Comparison of ENCODE assay signal across 11 mouse cellular contexts in genomic region chr11:116010948-116011347, GRCm38 (mm10). TPM values are rescaled to one million over a fixed set of nuclear protein-coding genes. Genes with fewer than 3 reads are reported as not detected.
DNase-seq lines count a peak whose midpoint lies in the region; ATAC-seq and TF ChIP-seq lines count a peak whose summit lies in the region.
"Had no signal": no experiment of that assay in that cellular context is flagged by ENCODE, and none has a peak within 500 bp of the region (broad histone marks: within the 10 kb centered on the region; RNA-seq: fewer than 3 reads in every experiment).

No protein-coding gene starts in this region.

- no peak for TF ChIP-seq CTCF in liver, postnatal 0 days (IDR thresholded peaks at IDR 0.05; ENCODE audit: low read depth)

- DNase-seq in heart, postnatal 10 days = no peak
- DNase-seq in liver, postnatal 0 days = no peak
- DNase-seq in testis, postnatal 14 days (ENCODE audit: low spot score) = no peak
- DNase-seq: adrenal gland, adult 2 months; lung, adult 18-20 months; spleen, adult 18-20 months had no signal

- peaks cover 26% of the 10 kb centered on the region for H3K4me1 ChIP-seq in heart, embryonic 13.5 days
- peaks cover 7% of the 10 kb centered on the region for H3K4me1 ChIP-seq in midbrain, embryonic 16.5 days (ENCODE audit: control insufficient read depth, insufficient read depth, low read length)
- peaks cover 25% of the 10 kb centered on the region for H3K4me1 ChIP-seq in midbrain, embryonic 13.5 days (replicated peaks)
- H3K4me1 ChIP-seq in intestine, embryonic 16.5 days (ENCODE audit: control insufficient read depth, insufficient read depth, low read length) = peaks cover 33% of the 10 kb centered on the region
- H3K4me1 ChIP-seq in liver, postnatal 0 days (ENCODE audit: insufficient read depth) = peaks cover 22% of the 10 kb centered on the region

- TF ChIP-seq EP300 in liver, postnatal 0 days (IDR thresholded peaks at IDR 0.05; ENCODE audit: low read depth) = no peak

- peak overlapping the region; percentile 93; the same call in 1 of the 2 replicates for H3K9ac ChIP-seq in heart, embryonic 13.5 days
- H3K9ac ChIP-seq in midbrain, embryonic 16.5 days (ENCODE audit: low read depth, low read length) = 0 out of 2 replicates have a peak overlapping the region, but pooled peaks have one; percentile 10
- H3K9ac ChIP-seq in midbrain, embryonic 13.5 days (replicated peaks) = no peak overlapping the region
- no peak overlapping the region for H3K9ac ChIP-seq in intestine, embryonic 16.5 days (ENCODE audit: low read depth, low read length)
- no peak overlapping the region for H3K9ac ChIP-seq in liver, postnatal 0 days (replicated peaks)

- ATAC-seq in heart, embryonic 13.5 days (ENCODE audit: extremely low read depth, insufficient number of reproducible peaks, low FRiP score, low TSS enrichment) = no peak
- no peak for ATAC-seq in midbrain, embryonic 16.5 days
- ATAC-seq in midbrain, embryonic 13.5 days = no peak
- ATAC-seq in intestine, embryonic 16.5 days = no peak
- ATAC-seq in liver, postnatal 0 days = no peak

- WGBS in heart, embryonic 13.5 days = 75% methylated on average over 5 of the region's 5 CpGs
- 89% methylated on average over 5 of the region's 5 CpGs for WGBS in midbrain, embryonic 16.5 days
- 80% methylated on average over 5 of the region's 5 CpGs for WGBS in midbrain, embryonic 13.5 days
- WGBS in intestine, embryonic 16.5 days = 77% methylated on average over 5 of the region's 5 CpGs
- WGBS in liver, postnatal 0 days (ENCODE audit: insufficient replicate concordance) = 81% methylated on average over 5 of the region's 5 CpGs

- H3K4me3 ChIP-seq in heart, embryonic 13.5 days = no peak overlapping the region
- H3K4me3 ChIP-seq in midbrain, embryonic 16.5 days (ENCODE audit: low read depth, low read length) = no peak overlapping the region
- H3K4me3 ChIP-seq in midbrain, embryonic 13.5 days (replicated peaks) = no peak overlapping the region
- H3K4me3 ChIP-seq in intestine, embryonic 16.5 days (ENCODE audit: low read length) = no peak overlapping the region
- H3K4me3 ChIP-seq in liver, postnatal 0 days (ENCODE audit: low read depth, low read length) = no peak overlapping the region
- H3K4me3 ChIP-seq: erythroblast, embryonic 14.5 days had no signal

- peak overlapping the region; percentile 86 for H3K4me2 ChIP-seq in heart, embryonic 13.5 days
- H3K4me2 ChIP-seq in midbrain, embryonic 16.5 days (ENCODE audit: low read length) = no peak overlapping the region
- H3K4me2 ChIP-seq in midbrain, embryonic 13.5 days (replicated peaks) = no peak overlapping the region
- H3K4me2 ChIP-seq in intestine, embryonic 16.5 days (ENCODE audit: low read depth, low read length) = peak overlapping the region; percentile 77; the same call in 1 of the 2 replicates
- peak overlapping the region; percentile 87; the same call in 1 of the 2 replicates for H3K4me2 ChIP-seq in liver, postnatal 0 days (ENCODE audit: low read depth, low read length)

- peaks cover 48% of the 10 kb centered on the region for H3K36me3 ChIP-seq in heart, embryonic 13.5 days
- H3K36me3 ChIP-seq in midbrain, embryonic 16.5 days (ENCODE audit: control insufficient read depth, insufficient read depth, low read length) = no peaks in the 10 kb centered on the region
- peaks cover 4% of the 10 kb centered on the region; the same call in 1 of the 2 replicates for H3K36me3 ChIP-seq in midbrain, embryonic 13.5 days
- H3K36me3 ChIP-seq in intestine, embryonic 16.5 days (ENCODE audit: control insufficient read depth, insufficient read depth, low read length) = peaks cover 12% of the 10 kb centered on the region; the same call in 1 of the 2 replicates
- H3K36me3 ChIP-seq in liver, postnatal 0 days (replicated peaks; ENCODE audit: insufficient read depth, low read length) = peaks cover 18% of the 10 kb centered on the region

- no peaks in the 10 kb centered on the region for H3K27me3 ChIP-seq in heart, embryonic 13.5 days (replicated peaks)
- H3K27me3 ChIP-seq in midbrain, embryonic 16.5 days (ENCODE audit: control insufficient read depth, insufficient read depth, low read depth, low read length) = no peaks in the 10 kb centered on the region
- no peaks in the 10 kb centered on the region for H3K27me3 ChIP-seq in midbrain, embryonic 13.5 days
- no peaks in the 10 kb centered on the region for H3K27me3 ChIP-seq in intestine, embryonic 16.5 days (replicated peaks; ENCODE audit: control insufficient read depth, insufficient read depth, low read length)
- H3K27me3 ChIP-seq in liver, postnatal 0 days (ENCODE audit: insufficient read depth, low read length) = no peaks in the 10 kb centered on the region

- intact Hi-C loops in heart, postnatal 10 days (cut with DNase I) = loop anchor here (5.0 kb wide), 1 partner anchor 121 kb away; the partner anchor contains the start of gene Trim65

- H3K9me3 ChIP-seq in heart, embryonic 13.5 days = no peaks in the 10 kb centered on the region
- no peaks in the 10 kb centered on the region for H3K9me3 ChIP-seq in midbrain, embryonic 16.5 days (replicated peaks; ENCODE audit: control insufficient read depth, low read length, poor library complexity, severe bottlenecking)
- H3K9me3 ChIP-seq in midbrain, embryonic 13.5 days = no peaks in the 10 kb centered on the region
- no peaks in the 10 kb centered on the region for H3K9me3 ChIP-seq in intestine, embryonic 16.5 days (ENCODE audit: control insufficient read depth, low read length)
- H3K9me3 ChIP-seq in liver, postnatal 0 days (ENCODE audit: low read length) = no peaks in the 10 kb centered on the region

- H3K27ac ChIP-seq in heart, embryonic 13.5 days (replicated peaks) = 0 out of 2 replicates have a peak overlapping the region, but pooled peaks have one; percentile 95
- no peak overlapping the region for H3K27ac ChIP-seq in midbrain, embryonic 16.5 days (ENCODE audit: low read length)
- no peak overlapping the region for H3K27ac ChIP-seq in midbrain, embryonic 13.5 days
- peak overlapping the region; percentile 96 for H3K27ac ChIP-seq in intestine, embryonic 16.5 days (ENCODE audit: low read length)
- peak overlapping the region; percentile 94 for H3K27ac ChIP-seq in liver, postnatal 0 days (ENCODE audit: low read depth)

RNA-seq across cellular contexts. Expression of gene Galk1, which starts 1.6 kb away (rescaled TPM):
- polyA plus RNA-seq in heart, embryonic 13.5 days (2015; fragmentation: Nextera tagmentation; extraction: Ambion mirVana) = 150 and 178 TPM in 2 replicates
- total RNA-seq in heart, postnatal 10 days (2021) = 10 to 100 TPM; 31.7 to 33.1 TPM
- 57.2 and 64.1 TPM in 2 replicates for polyA plus RNA-seq in midbrain, embryonic 16.5 days (2015; fragmentation: Nextera tagmentation; extraction: Ambion mirVana)
- 49.2 and 58.9 TPM in 2 replicates for polyA plus RNA-seq in midbrain, embryonic 13.5 days (2015; fragmentation: Nextera tagmentation; extraction: Ambion mirVana)
- 360 and 389 TPM in 2 replicates for polyA plus RNA-seq in intestine, embryonic 16.5 days (2015; fragmentation: Nextera tagmentation; extraction: Ambion mirVana)
- 317 and 319 TPM in 2 replicates for polyA plus RNA-seq in liver, postnatal 0 days (2015; fragmentation: Nextera tagmentation; extraction: Ambion mirVana)

RNA-seq across cellular contexts. Expression of gene H3f3b, which starts 16.8 kb away (rescaled TPM):
- polyA plus RNA-seq in heart, embryonic 13.5 days (2015; fragmentation: Nextera tagmentation; extraction: Ambion mirVana) = 647 and 691 TPM in 2 replicates
- total RNA-seq in heart, postnatal 10 days (2021) = 100 to 1,000 TPM; 338 to 393 TPM
- polyA plus RNA-seq in midbrain, embryonic 16.5 days (2015; fragmentation: Nextera tagmentation; extraction: Ambion mirVana) = 2,051 and 2,173 TPM in 2 replicates
- 2,611 and 2,977 TPM in 2 replicates for polyA plus RNA-seq in midbrain, embryonic 13.5 days (2015; fragmentation: Nextera tagmentation; extraction: Ambion mirVana)
- 1,239 and 1,387 TPM in 2 replicates for polyA plus RNA-seq in intestine, embryonic 16.5 days (2015; fragmentation: Nextera tagmentation; extraction: Ambion mirVana)
- 647 and 656 TPM in 2 replicates for polyA plus RNA-seq in liver, postnatal 0 days (2015; fragmentation: Nextera tagmentation; extraction: Ambion mirVana)

RNA-seq across cellular contexts. Expression of gene Unk, which starts 19.2 kb away (rescaled TPM):
- 22.8 and 23.9 TPM in 2 replicates for polyA plus RNA-seq in heart, embryonic 13.5 days (2015; fragmentation: Nextera tagmentation; extraction: Ambion mirVana)
- total RNA-seq in heart, postnatal 10 days (2021) = 10 to 100 TPM; 16.3 to 17.0 TPM
- polyA plus RNA-seq in midbrain, embryonic 16.5 days (2015; fragmentation: Nextera tagmentation; extraction: Ambion mirVana) = 36.4 and 36.6 TPM in 2 replicates
- polyA plus RNA-seq in midbrain, embryonic 13.5 days (2015; fragmentation: Nextera tagmentation; extraction: Ambion mirVana) = 41.1 and 43.7 TPM in 2 replicates
- polyA plus RNA-seq in intestine, embryonic 16.5 days (2015; fragmentation: Nextera tagmentation; extraction: Ambion mirVana) = 22.9 and 24.4 TPM in 2 replicates
- 3.9 and 5.1 TPM in 2 replicates for polyA plus RNA-seq in liver, postnatal 0 days (2015; fragmentation: Nextera tagmentation; extraction: Ambion mirVana)

RNA-seq across cellular contexts. Expression of gene Itgb4, which starts 36.4 kb away (rescaled TPM):
- polyA plus RNA-seq in heart, embryonic 13.5 days (2015; fragmentation: Nextera tagmentation; extraction: Ambion mirVana) = 0.99 and 1.1 TPM in 2 replicates
- 1 to 10 TPM; 4.8 to 5.5 TPM for total RNA-seq in heart, postnatal 10 days (2021)
- polyA plus RNA-seq in midbrain, embryonic 16.5 days (2015; fragmentation: Nextera tagmentation; extraction: Ambion mirVana) = 0.57 and 0.64 TPM in 2 replicates
- 0.15 and 0.43 TPM in 2 replicates for polyA plus RNA-seq in midbrain, embryonic 13.5 days (2015; fragmentation: Nextera tagmentation; extraction: Ambion mirVana)
- 11.9 and 15.2 TPM in 2 replicates for polyA plus RNA-seq in intestine, embryonic 16.5 days (2015; fragmentation: Nextera tagmentation; extraction: Ambion mirVana)
- polyA plus RNA-seq in liver, postnatal 0 days (2015; fragmentation: Nextera tagmentation; extraction: Ambion mirVana) = 0.21 and 0.34 TPM in 2 replicates

Comparison
In these comparisons a context has a peak if more than half of its experiments do, and no peak if none do; other contexts are left out.
1. H3K9ac ChIP-seq: peak in heart, embryonic 13.5 days (single experiment) and midbrain, embryonic 16.5 days (single experiment); none in midbrain, embryonic 13.5 days (single experiment), intestine, embryonic 16.5 days (single experiment) and liver, postnatal 0 days (single experiment).
2. H3K27ac ChIP-seq: peak in heart, embryonic 13.5 days (single experiment), intestine, embryonic 16.5 days (single experiment) and liver, postnatal 0 days (single experiment); none in midbrain, embryonic 16.5 days (single experiment) and midbrain, embryonic 13.5 days (single experiment).
3. H3K4me2 ChIP-seq: peak in heart, embryonic 13.5 days (single experiment), intestine, embryonic 16.5 days (single experiment) and liver, postnatal 0 days (single experiment); none in midbrain, embryonic 16.5 days (single experiment) and midbrain, embryonic 13.5 days (single experiment).